Mouse (Mus musculus) stomach, embryonic 16.5 days (tissue): ENCODE measurements around the gene Pex3. TPM values are rescaled to one million over a fixed set of nuclear protein-coding genes. Genes with fewer than 3 reads are reported as not detected.

Experiments used
- ATAC-seq: fragments of 200-750 bp; cut with Nextera tagmentation; 2 replicates; pipeline ENCODE4 v1.8.0; 2017; ENCODE audit warnings: moderate number of reproducible peaks, moderate TSS enrichment; ENCODE audit not compliant: insufficient read depth, low FRiP score
- H3K27ac ChIP-seq: fragments of 300-500 bp; sonication (generic); 2 replicates; pipeline ENCODE4 v1.5.1; 2014; ENCODE audit warnings: low read length
- H3K27me3 ChIP-seq: fragments of 300-500 bp; sonication (generic); 2 replicates; pipeline ENCODE4 v1.6.1; 2014; ENCODE audit warnings: low read length, control low read depth, mixed read lengths; ENCODE audit not compliant: control insufficient read depth, insufficient read depth
- H3K36me3 ChIP-seq: fragments of 300-500 bp; sonication (generic); 2 replicates; pipeline ENCODE4 v1.6.1; 2014; ENCODE audit warnings: low read length; ENCODE audit not compliant: control insufficient read depth, insufficient read depth
- H3K4me1 ChIP-seq: fragments of 300-500 bp; sonication (generic); 2 replicates; pipeline ENCODE4 v1.6.1; 2014; ENCODE audit warnings: low read length, control low read depth, mixed read lengths; ENCODE audit not compliant: control insufficient read depth, insufficient read depth
- H3K4me2 ChIP-seq: fragments of 300-500 bp; sonication (generic); 2 replicates; pipeline ENCODE4 v1.6.1; 2014; ENCODE audit warnings: low read depth, low read length, mixed read lengths
- H3K4me3 ChIP-seq: fragments of 300-500 bp; sonication (generic); replicated peaks from 2 replicates; pipeline ENCODE4 v1.5.1; 2014; ENCODE audit warnings: mild to moderate bottlenecking, low read length
- H3K9ac ChIP-seq: fragments of 300-500 bp; sonication (generic); 2 replicates; pipeline ENCODE4 v1.6.1; 2014; ENCODE audit warnings: low read length
- H3K9me3 ChIP-seq: fragments of 300-500 bp; sonication (generic); replicated peaks from 2 replicates; pipeline ENCODE4 v1.6.1; 2016; ENCODE audit warnings: low read length, control low read depth; ENCODE audit not compliant: control insufficient read depth
- WGBS: fragments of 180-500 bp; shearing (Covaris S2); extraction: QIAGEN DNeasy Blood & Tissue Kit; methylation state at CpG from one replicate; pipeline ENCODE4 v1.1.7; 2014; 5-methylcytosine and 5-hydroxymethylcytosine counted together
- polyA plus RNA-seq: library from polyadenylated mRNA; unstranded; fragments of >200 nt; fragmentation: Nextera tagmentation; extraction: Ambion mirVana; gene quantifications from 2 replicates; pipeline ENCODE4 v1.2.1, GENCODE M21; 2015

The Pex3 gene
- polyA plus RNA-seq: 24.0 and 26.7 TPM in 2 replicates

GRCm38 (mm10) chr10:13552646-13553497 lies at the start of gene Pex3, which contains the start of gene Adat2:
TSS of gene Pex3 (minus strand) at chr10:13553142.
TSS of gene Adat2 (plus strand) at chr10:13552894.
- H3K9ac ChIP-seq: peak within 1 kb of the TSS; percentile 88
- no peaks in the 10 kb centered on the region for H3K36me3 ChIP-seq
- no peaks in the 10 kb centered on the region for H3K27me3 ChIP-seq
- peaks cover 10% of the 10 kb centered on the region; the same call in 1 of the 2 replicates for H3K4me1 ChIP-seq
- ATAC-seq: peak; percentile 97
- peak within 1 kb of the TSS; percentile 68 for H3K4me2 ChIP-seq
- whole genome bisulfite sequencing: under 1% methylated on average over 51 of the region's 51 CpGs
- peak within 1 kb of the TSS; percentile 83 for H3K4me3 ChIP-seq
- H3K9me3 ChIP-seq: no peaks in the 10 kb centered on the region
- peak within 1 kb of the TSS; percentile 80 for H3K27ac ChIP-seq

- no peak overlapping the region for H3K4me2 ChIP-seq
- no peaks in the 10 kb centered on the region for H3K9me3 ChIP-seq
- no peak overlapping the region for H3K9ac ChIP-seq
- 74% methylated on average over 2 of the region's 2 CpGs for WGBS
- no peak overlapping the region for H3K4me3 ChIP-seq
- H3K27me3 ChIP-seq: no peaks in the 10 kb centered on the region
- no peak overlapping the region for H3K27ac ChIP-seq
- H3K4me1 ChIP-seq: no peaks in the 10 kb centered on the region
- H3K36me3 ChIP-seq: no peaks in the 10 kb centered on the region
- ATAC-seq: no peak
These were observed 48.0 kb upstream of the Pex3 start for GRCm38 (mm10) chr10:13600926-13601325.

GRCm38 (mm10) chr10:13597491-13597890 lies 44.5 kb upstream of the Pex3 start:
- Histone ChIP-seq H3K4me1 (no peaks in the 10 kb centered on the region), H3K27ac (no peak overlapping the region), H3K36me3 (no peaks in the 10 kb centered on the region), H3K9ac (no peak overlapping the region), H3K4me3 (no peak overlapping the region), H3K4me2 (no peak overlapping the region), H3K27me3 (no peaks in the 10 kb centered on the region), H3K9me3 (no peaks in the 10 kb centered on the region)
- WGBS: 75% methylated on average over 8 of the region's 8 CpGs
- no peak for ATAC-seq

GRCm38 (mm10) chr10:13596866-13597265 lies 43.9 kb upstream of the Pex3 start:
- Histone ChIP-seq H3K4me2 (no peak overlapping the region), H3K9ac (no peak overlapping the region), H3K9me3 (no peaks in the 10 kb centered on the region), H3K4me3 (no peak overlapping the region), H3K36me3 (no peaks in the 10 kb centered on the region), H3K4me1 (no peaks in the 10 kb centered on the region), H3K27ac (no peak overlapping the region), H3K27me3 (no peaks in the 10 kb centered on the region)
- no peak for ATAC-seq
- 81% methylated on average over 9 of the region's 9 CpGs for WGBS

- no peaks in the 10 kb centered on the region for H3K27me3 ChIP-seq
- no peak overlapping the region for H3K4me3 ChIP-seq
- WGBS: 54% methylated on average over 3 of the region's 3 CpGs
- H3K27ac ChIP-seq: no peak overlapping the region
- ATAC-seq: no peak
- no peak overlapping the region for H3K4me2 ChIP-seq
- no peaks in the 10 kb centered on the region for H3K4me1 ChIP-seq
- H3K9ac ChIP-seq: no peak overlapping the region
- no peaks in the 10 kb centered on the region for H3K36me3 ChIP-seq
- H3K9me3 ChIP-seq: no peaks in the 10 kb centered on the region
These were observed 43.1 kb upstream of the Pex3 start for GRCm38 (mm10) chr10:13596073-13596472.

- Histone ChIP-seq H3K4me3 (no peak overlapping the region), H3K4me1 (no peaks in the 10 kb centered on the region), H3K27me3 (no peaks in the 10 kb centered on the region), H3K9me3 (no peaks in the 10 kb centered on the region), H3K27ac (no peak overlapping the region), H3K9ac (no peak overlapping the region), H3K36me3 (no peaks in the 10 kb centered on the region), H3K4me2 (no peak overlapping the region)
- WGBS: 87% methylated on average over 3 of the region's 3 CpGs
- ATAC-seq: no peak
These were observed 40.6 kb upstream of the Pex3 start for GRCm38 (mm10) chr10:13593529-13593928.

GRCm38 (mm10) chr10:13592196-13592595 lies 39.3 kb upstream of the Pex3 start:
- 92% methylated on average over 10 of the region's 10 CpGs for WGBS
- no peak overlapping the region for H3K4me2 ChIP-seq
- ATAC-seq: no peak
- no peaks in the 10 kb centered on the region for H3K27me3 ChIP-seq
- no peaks in the 10 kb centered on the region for H3K9me3 ChIP-seq
- H3K4me1 ChIP-seq: no peaks in the 10 kb centered on the region
- no peak overlapping the region for H3K9ac ChIP-seq
- H3K4me3 ChIP-seq: no peak overlapping the region
- no peaks in the 10 kb centered on the region for H3K36me3 ChIP-seq
- H3K27ac ChIP-seq: no peak overlapping the region

- Histone ChIP-seq H3K4me3 (no peak overlapping the region), H3K27me3 (no peaks in the 10 kb centered on the region), H3K27ac (no peak overlapping the region), H3K9ac (no peak overlapping the region), H3K4me1 (no peaks in the 10 kb centered on the region), H3K9me3 (no peaks in the 10 kb centered on the region), H3K36me3 (no peaks in the 10 kb centered on the region), H3K4me2 (no peak overlapping the region)
- 69% methylated on average over 2 of the region's 2 CpGs for WGBS
- no peak for ATAC-seq
These were observed 35.0 kb upstream of the Pex3 start for GRCm38 (mm10) chr10:13587914-13588313.

GRCm38 (mm10) chr10:13577123-13577522 lies 24.2 kb upstream of the Pex3 start:
- 58% methylated on average over 7 of the region's 7 CpGs for WGBS
- Histone ChIP-seq H3K27me3 (no peaks in the 10 kb centered on the region), H3K4me1 (0 out of 2 replicates have a peak, but pooled peaks cover 5% of the 10 kb centered on the region), H3K27ac (no peak overlapping the region), H3K4me3 (no peak overlapping the region), H3K4me2 (no peak overlapping the region), H3K9ac (no peak overlapping the region), H3K36me3 (no peaks in the 10 kb centered on the region), H3K9me3 (no peaks in the 10 kb centered on the region)
- no peak for ATAC-seq
